Mouse (Mus musculus) lung, postnatal 0 days (tissue): Measurements from ENCODE around the gene Otor. TPM values are rescaled to one million over a fixed set of nuclear protein-coding genes. Genes with fewer than 3 reads are reported as not detected.

ENCODE experiments used
- ATAC-seq: fragments of 200-750 bp; cut with Nextera tagmentation; 2 replicates; pipeline ENCODE4 v1.8.0; 2017; ENCODE audit warnings: moderate library complexity
- DNase-seq: peaks from one replicate; pipeline ENCODE4 v3.0.0-alpha.2; 2016; ENCODE audit warnings: low spot score
- H3K27ac ChIP-seq: fragments of 300-500 bp; sonication (generic); 2 replicates; pipeline ENCODE4 v1.5.1; 2014; ENCODE audit warnings: antibody characterized with exemption, mild to moderate bottlenecking, low read length, mixed read lengths
- H3K27me3 ChIP-seq: fragments of 300-500 bp; sonication (generic); replicated peaks from 2 replicates; pipeline ENCODE4 v1.6.1; 2014; ENCODE audit warnings: low read length, mixed read lengths; ENCODE audit not compliant: insufficient read depth
- H3K36me3 ChIP-seq: fragments of 300-500 bp; sonication (generic); 2 replicates; pipeline ENCODE4 v1.6.1; 2014; ENCODE audit warnings: low read length, mixed read lengths; ENCODE audit not compliant: insufficient read depth
- H3K4me1 ChIP-seq: fragments of 300-500 bp; sonication (generic); 2 replicates; pipeline ENCODE4 v1.6.1; 2014; ENCODE audit warnings: antibody characterized with exemption, low read depth, low read length, mixed read lengths; ENCODE audit not compliant: insufficient read depth
- H3K4me2 ChIP-seq: fragments of 300-500 bp; sonication (generic); replicated peaks from 2 replicates; pipeline ENCODE4 v1.6.1; 2014; ENCODE audit warnings: low read depth, mild to moderate bottlenecking, low read length, moderate library complexity, mixed read lengths
- H3K4me3 ChIP-seq: fragments of 300-500 bp; sonication (generic); 2 replicates; pipeline ENCODE4 v1.5.1; 2014; ENCODE audit warnings: low read depth, low read length
- H3K9ac ChIP-seq: fragments of 300-500 bp; sonication (generic); replicated peaks from 2 replicates; pipeline ENCODE4 v1.6.1; 2014; ENCODE audit warnings: low read depth, mild to moderate bottlenecking
- H3K9me3 ChIP-seq: fragments of 300-500 bp; sonication (generic); 2 replicates; pipeline ENCODE4 v1.6.1; 2016; ENCODE audit warnings: low read length, mixed read lengths
- CTCF ChIP-seq: IDR thresholded peaks from 2 replicates; pipeline ENCODE4 v1.5.1; 2016; ENCODE audit warnings: antibody characterized with exemption, mild to moderate bottlenecking
- EP300 ChIP-seq: IDR thresholded peaks from 2 replicates; pipeline ENCODE4 v1.6.1; 2016; ENCODE audit warnings: antibody characterized with exemption, mild to moderate bottlenecking, control low read depth
- WGBS: fragments of 180-500 bp; shearing (Covaris S2); extraction: QIAGEN DNeasy Blood & Tissue Kit; methylation state at CpG from one replicate; pipeline ENCODE4 v1.1.7; 2014; 5-methylcytosine and 5-hydroxymethylcytosine counted together
- polyA plus RNA-seq: library from polyadenylated mRNA; unstranded; fragments of >200 nt; fragmentation: Nextera tagmentation; extraction: Ambion mirVana; gene quantifications from 2 replicates; pipeline ENCODE4 v1.2.1, GENCODE M21; 2015

The Otor gene
- polyA plus RNA-seq, 1 experiment from 2014 or later = not detected

- no peaks in the 10 kb centered on the region for H3K27me3 ChIP-seq
- no peak overlapping the region for H3K9ac ChIP-seq
- ATAC-seq = no peak
- H3K36me3 ChIP-seq = no peaks in the 10 kb centered on the region
- DNase-seq = no peak
- no peak overlapping the region for H3K4me2 ChIP-seq
- no peak overlapping the region for H3K4me3 ChIP-seq
- WGBS = 51% methylated on average over 2 of the region's 2 CpGs
- TF ChIP-seq EP300 (no peak), CTCF (no peak)
- no peaks in the 10 kb centered on the region for H3K9me3 ChIP-seq
- H3K27ac ChIP-seq = no peak overlapping the region
- H3K4me1 ChIP-seq = no peaks in the 10 kb centered on the region
Measured at GRCm38 (mm10) chr2:143084852-143085397, 6.7 kb downstream of the Otor start.

- Histone ChIP-seq H3K9me3 (no peaks in the 10 kb centered on the region), H3K36me3 (no peaks in the 10 kb centered on the region), H3K27me3 (no peaks in the 10 kb centered on the region), H3K4me2 (no peak overlapping the region), H3K9ac (no peak overlapping the region), H3K4me3 (no peak overlapping the region), H3K4me1 (no peaks in the 10 kb centered on the region), H3K27ac (no peak overlapping the region)
- TF ChIP-seq CTCF (no peak), EP300 (no peak)
- WGBS = 55% methylated on average over 8 of the region's 8 CpGs
- DNase-seq (no peak), ATAC-seq (no peak)
Measured at GRCm38 (mm10) chr2:143089866-143090265, 11.6 kb downstream of the Otor start.

GRCm38 (mm10) chr2:143093726-143094125, 15.5 kb downstream of the Otor start:
- ATAC-seq (peak; percentile 77), DNase-seq (peak; percentile 53)
- no peak overlapping the region for H3K27ac ChIP-seq
- H3K4me3 ChIP-seq = no peak overlapping the region
- no peak overlapping the region for H3K9ac ChIP-seq
- TF ChIP-seq CTCF (peak; percentile 79), EP300 (no peak)
- 15% methylated on average over 6 of the region's 6 CpGs for WGBS
- H3K4me2 ChIP-seq = no peak overlapping the region
- no peaks in the 10 kb centered on the region for H3K27me3 ChIP-seq
- no peaks in the 10 kb centered on the region for H3K4me1 ChIP-seq
- no peaks in the 10 kb centered on the region for H3K9me3 ChIP-seq
- H3K36me3 ChIP-seq = no peaks in the 10 kb centered on the region

GRCm38 (mm10) chr2:143094761-143095160, 16.5 kb downstream of the Otor start:
- no peak for TF ChIP-seq EP300
- no peak for TF ChIP-seq CTCF
- no peak overlapping the region for H3K9ac ChIP-seq
- no peak overlapping the region for H3K4me2 ChIP-seq
- H3K4me1 ChIP-seq = no peaks in the 10 kb centered on the region
- 40% methylated on average over 6 of the region's 6 CpGs for WGBS
- no peak for ATAC-seq
- no peaks in the 10 kb centered on the region for H3K27me3 ChIP-seq
- DNase-seq = no peak
- H3K27ac ChIP-seq = no peak overlapping the region
- H3K36me3 ChIP-seq = no peaks in the 10 kb centered on the region
- no peak overlapping the region for H3K4me3 ChIP-seq
- H3K9me3 ChIP-seq = no peaks in the 10 kb centered on the region

- ATAC-seq = no peak
- TF ChIP-seq CTCF = no peak
- no peak for TF ChIP-seq EP300
Measured at GRCm38 (mm10) chr2:143097170-143097569, 18.9 kb downstream of the Otor start.

GRCm38 (mm10) chr2:143113859-143114258, 35.6 kb downstream of the Otor start:
- 84% methylated on average over 1 of the region's 1 CpGs for WGBS
- Histone ChIP-seq H3K27ac (no peak overlapping the region), H3K36me3 (no peaks in the 10 kb centered on the region), H3K4me1 (no peaks in the 10 kb centered on the region), H3K27me3 (no peaks in the 10 kb centered on the region), H3K9me3 (no peaks in the 10 kb centered on the region), H3K4me2 (no peak overlapping the region), H3K9ac (no peak overlapping the region), H3K4me3 (no peak overlapping the region)
- no peak for ATAC-seq
- DNase-seq = peak; percentile 59
- TF ChIP-seq EP300 = no peak
- peak; percentile 49 for TF ChIP-seq CTCF

More at GRCm38 (mm10) chr2:143097170-143097569, 18.9 kb downstream of the Otor start:
- H3K4me1 ChIP-seq = no peaks in the 10 kb centered on the region
- WGBS = 47% methylated on average over 1 of the region's 1 CpGs
- no peaks in the 10 kb centered on the region for H3K9me3 ChIP-seq
- H3K27me3 ChIP-seq = no peaks in the 10 kb centered on the region
- no peaks in the 10 kb centered on the region for H3K36me3 ChIP-seq
- DNase-seq = no peak
- no peak overlapping the region for H3K4me2 ChIP-seq
- H3K4me3 ChIP-seq = no peak overlapping the region
- no peak overlapping the region for H3K9ac ChIP-seq
- no peak overlapping the region for H3K27ac ChIP-seq

GRCm38 (mm10) chr2:143114716-143115115, 36.4 kb downstream of the Otor start:
- no peak for ATAC-seq
- TF ChIP-seq CTCF (no peak), EP300 (no peak)
- Histone ChIP-seq H3K4me3 (no peak overlapping the region), H3K9me3 (no peaks in the 10 kb centered on the region), H3K4me2 (no peak overlapping the region), H3K27me3 (no peaks in the 10 kb centered on the region), H3K36me3 (no peaks in the 10 kb centered on the region), H3K27ac (no peak overlapping the region), H3K9ac (no peak overlapping the region), H3K4me1 (no peaks in the 10 kb centered on the region)
- no peak for DNase-seq
- WGBS = 63% methylated on average over 4 of the region's 4 CpGs
